Mouse (Mus musculus) embryonic facial prominence, embryonic 15.5 days (tissue): Measurements from ENCODE around the gene Fignl2. TPM values are rescaled to one million over a fixed set of nuclear protein-coding genes. Genes with fewer than 3 reads are reported as not detected.
A peak's percentile ranks its signal among the peaks of the same experiment; 100 is the strongest.

ENCODE experiments used
- ATAC-seq: fragments of 200-750 bp; cut with Nextera tagmentation; 2 replicates; pipeline ENCODE4 v1.8.0; 2017; ENCODE audit warnings: low read depth, moderate TSS enrichment; ENCODE audit not compliant: insufficient number of reproducible peaks, low FRiP score, low TSS enrichment
- H3K27ac ChIP-seq: fragments of 300-500 bp; sonication (generic); replicated peaks from 2 replicates; pipeline ENCODE4 v1.5.1; 2015; ENCODE audit warnings: mild to moderate bottlenecking, inconsistent platforms
- H3K27me3 ChIP-seq: fragments of 300-500 bp; sonication (generic); 2 replicates; pipeline ENCODE4 v1.6.1; 2015; ENCODE audit warnings: inconsistent platforms
- H3K36me3 ChIP-seq: fragments of 300-500 bp; sonication (generic); 2 replicates; pipeline ENCODE4 v1.6.1; 2015; ENCODE audit warnings: mild to moderate bottlenecking, inconsistent platforms
- H3K4me1 ChIP-seq: fragments of 300-500 bp; sonication (generic); 2 replicates; pipeline ENCODE4 v1.6.1; 2015; ENCODE audit warnings: inconsistent platforms
- H3K4me2 ChIP-seq: fragments of 300-500 bp; sonication (generic); replicated peaks from 2 replicates; pipeline ENCODE4 v1.6.1; 2015; ENCODE audit warnings: mild to moderate bottlenecking, inconsistent platforms
- H3K4me3 ChIP-seq: fragments of 300-500 bp; sonication (generic); replicated peaks from 2 replicates; pipeline ENCODE4 v1.5.1; 2015; ENCODE audit warnings: mild to moderate bottlenecking, inconsistent platforms
- H3K9ac ChIP-seq: fragments of 300-500 bp; sonication (generic); 2 replicates; pipeline ENCODE4 v1.6.1; 2015; ENCODE audit warnings: inconsistent platforms
- H3K9me3 ChIP-seq: fragments of 300-500 bp; sonication (generic); replicated peaks from 2 replicates; pipeline ENCODE4 v1.6.1; 2016; ENCODE audit warnings: inconsistent platforms
- WGBS: fragments of 180-500 bp; shearing (Covaris S2); methylation state at CpG from one replicate; pipeline ENCODE4 v1.1.7; 2015; 5-methylcytosine and 5-hydroxymethylcytosine counted together
- polyA plus RNA-seq: library from polyadenylated mRNA; unstranded; fragments of >200 nt; fragmentation: Nextera tagmentation; extraction: Ambion mirVana; gene quantifications from 2 replicates; pipeline ENCODE4 v1.2.1, GENCODE M21; 2015

Gene Fignl2
- polyA plus RNA-seq, 1 experiment from 2014 or later: 0.19 TPM

GRCm38 (mm10) chr15:101107906-101108671 is 29.7 kb upstream of the Fignl2 start:
- WGBS: 82% methylated on average over 5 of the region's 5 CpGs
- ATAC-seq: no peak
- Histone ChIP-seq H3K27me3 (no peaks in the 10 kb centered on the region), H3K4me2 (no peak overlapping the region), H3K27ac (no peak overlapping the region), H3K9ac (no peak overlapping the region), H3K36me3 (no peaks in the 10 kb centered on the region), H3K4me3 (no peak overlapping the region), H3K4me1 (peaks cover 11% of the 10 kb centered on the region), H3K9me3 (no peaks in the 10 kb centered on the region)

GRCm38 (mm10) chr15:101106011-101106410 is 27.6 kb upstream of the Fignl2 start:
- H3K9ac ChIP-seq: no peak overlapping the region
- no peaks in the 10 kb centered on the region for H3K27me3 ChIP-seq
- H3K36me3 ChIP-seq: no peaks in the 10 kb centered on the region
- H3K9me3 ChIP-seq: no peaks in the 10 kb centered on the region
- 83% methylated on average over 10 of the region's 10 CpGs for WGBS
- peaks cover 11% of the 10 kb centered on the region for H3K4me1 ChIP-seq
- peak overlapping the region; percentile 16; the same call in 1 of the 2 replicates for H3K4me3 ChIP-seq
- no peak overlapping the region for H3K27ac ChIP-seq
- no peak for ATAC-seq
- H3K4me2 ChIP-seq: peak overlapping the region; percentile 35; the same call in 1 of the 2 replicates

GRCm38 (mm10) chr15:101105496-101105994 is 27.2 kb upstream of the Fignl2 start:
- ATAC-seq: peak; percentile 47; the same call in 1 of the 2 replicates
- Histone ChIP-seq H3K9ac (no peak overlapping the region), H3K4me2 (peak overlapping the region; percentile 35), H3K9me3 (no peaks in the 10 kb centered on the region), H3K4me1 (peaks cover 11% of the 10 kb centered on the region), H3K27ac (no peak overlapping the region), H3K27me3 (no peaks in the 10 kb centered on the region), H3K4me3 (peak overlapping the region; percentile 16), H3K36me3 (no peaks in the 10 kb centered on the region)
- 16% methylated on average over 12 of the region's 12 CpGs for WGBS

- H3K9ac ChIP-seq: no peak overlapping the region
- H3K4me3 ChIP-seq: no peak overlapping the region
- 69% methylated on average over 9 of the region's 9 CpGs for WGBS
- H3K9me3 ChIP-seq: no peaks in the 10 kb centered on the region
- H3K36me3 ChIP-seq: no peaks in the 10 kb centered on the region
- H3K27me3 ChIP-seq: no peaks in the 10 kb centered on the region
- peaks cover 11% of the 10 kb centered on the region for H3K4me1 ChIP-seq
- H3K27ac ChIP-seq: no peak overlapping the region
- no peak overlapping the region for H3K4me2 ChIP-seq
- no peak for ATAC-seq
Measured at GRCm38 (mm10) chr15:101103605-101104304, 25.4 kb upstream of the Fignl2 start.

GRCm38 (mm10) chr15:101100996-101101395 is 22.6 kb upstream of the Fignl2 start:
- H3K4me2 ChIP-seq: no peak overlapping the region
- ATAC-seq: no peak
- 86% methylated on average over 3 of the region's 3 CpGs for WGBS

GRCm38 (mm10) chr15:101097985-101098651 is 19.8 kb upstream of the Fignl2 start:
- ATAC-seq: peak; percentile 21; the same call in 1 of the 2 replicates
- Histone ChIP-seq H3K4me2 (peak overlapping the region; percentile 43), H3K4me1 (peaks cover 16% of the 10 kb centered on the region), H3K9ac (no peak overlapping the region; the same call in 1 of the 2 replicates), H3K27ac (0 out of 2 replicates have a peak overlapping the region, but pooled peaks have one; percentile 45), H3K36me3 (no peaks in the 10 kb centered on the region), H3K27me3 (no peaks in the 10 kb centered on the region), H3K4me3 (peak overlapping the region; percentile 6; the same call in 1 of the 2 replicates), H3K9me3 (no peaks in the 10 kb centered on the region)
- 9% methylated on average over 28 of the region's 28 CpGs for WGBS

More at GRCm38 (mm10) chr15:101100996-101101395, 22.6 kb upstream of the Fignl2 start:
- H3K4me1 ChIP-seq: peaks cover 20% of the 10 kb centered on the region
- H3K9ac ChIP-seq: no peak overlapping the region
- no peaks in the 10 kb centered on the region for H3K9me3 ChIP-seq
- no peaks in the 10 kb centered on the region for H3K27me3 ChIP-seq
- no peaks in the 10 kb centered on the region for H3K36me3 ChIP-seq
- no peak overlapping the region for H3K4me3 ChIP-seq
- H3K27ac ChIP-seq: no peak overlapping the region

GRCm38 (mm10) chr15:101095392-101095791 is 17.0 kb upstream of the Fignl2 start:
- ATAC-seq: no peak
- Histone ChIP-seq H3K4me2 (no peak overlapping the region), H3K4me1 (peaks cover 26% of the 10 kb centered on the region), H3K4me3 (no peak overlapping the region), H3K9me3 (no peaks in the 10 kb centered on the region), H3K9ac (no peak overlapping the region), H3K27ac (no peak overlapping the region), H3K27me3 (no peaks in the 10 kb centered on the region), H3K36me3 (no peaks in the 10 kb centered on the region)
- WGBS: 44% methylated on average over 3 of the region's 3 CpGs

GRCm38 (mm10) chr15:101094979-101095378 is 16.6 kb upstream of the Fignl2 start:
- Histone ChIP-seq H3K4me3 (no peak overlapping the region), H3K4me2 (no peak overlapping the region), H3K4me1 (peaks cover 26% of the 10 kb centered on the region), H3K27me3 (no peaks in the 10 kb centered on the region), H3K27ac (no peak overlapping the region), H3K9ac (no peak overlapping the region), H3K9me3 (no peaks in the 10 kb centered on the region), H3K36me3 (no peaks in the 10 kb centered on the region)
- ATAC-seq: no peak
- WGBS: 34% methylated on average over 9 of the region's 9 CpGs

GRCm38 (mm10) chr15:101093988-101094387 is 15.6 kb upstream of the Fignl2 start:
- peaks cover 26% of the 10 kb centered on the region for H3K4me1 ChIP-seq
- ATAC-seq: 0 out of 2 replicates have a peak, but pooled peaks have one; percentile 18

GRCm38 (mm10) chr15:101092829-101093648 is 14.7 kb upstream of the Fignl2 start:
- H3K9me3 ChIP-seq: no peaks in the 10 kb centered on the region
- H3K9ac ChIP-seq: no peak overlapping the region
- WGBS: 22% methylated on average over 25 of the region's 25 CpGs
- H3K27me3 ChIP-seq: no peaks in the 10 kb centered on the region
- peak overlapping the region; percentile 6; the same call in 1 of the 2 replicates for H3K4me2 ChIP-seq
- no peak for ATAC-seq
- H3K27ac ChIP-seq: no peak overlapping the region
- peaks cover 20% of the 10 kb centered on the region for H3K4me1 ChIP-seq
- no peaks in the 10 kb centered on the region for H3K36me3 ChIP-seq
- H3K4me3 ChIP-seq: no peak overlapping the region

More at GRCm38 (mm10) chr15:101093988-101094387, 15.6 kb upstream of the Fignl2 start:
- no peak overlapping the region for H3K4me2 ChIP-seq
- H3K27ac ChIP-seq: no peak overlapping the region
- no peak overlapping the region for H3K9ac ChIP-seq
- no peaks in the 10 kb centered on the region for H3K36me3 ChIP-seq
- no peak overlapping the region for H3K4me3 ChIP-seq
- H3K27me3 ChIP-seq: no peaks in the 10 kb centered on the region
- WGBS: 37% methylated on average over 6 of the region's 6 CpGs
- no peaks in the 10 kb centered on the region for H3K9me3 ChIP-seq
